Mouse (Mus musculus) heart, postnatal 0 days (tissue): Measurements from ENCODE around the gene Acat1. TPM values are rescaled to one million over a fixed set of nuclear protein-coding genes. Genes with fewer than 3 reads are reported as not detected.

Experiments
- ATAC-seq: fragments of 200-750 bp; cut with Nextera tagmentation; 2 replicates; pipeline ENCODE4 v1.8.0; 2017; ENCODE audit warnings: low read depth, moderate number of reproducible peaks, moderate library complexity; ENCODE audit not compliant: insufficient read depth
- DNase-seq: peaks from one replicate; pipeline ENCODE4 v3.0.0-alpha.2; 2016; ENCODE audit warnings: low spot score
- H3K27ac ChIP-seq: fragments of 300-500 bp; sonication (generic); 2 replicates; pipeline ENCODE4 v1.5.1; 2014; ENCODE audit warnings: low read depth, mild to moderate bottlenecking
- H3K27me3 ChIP-seq: fragments of 300-500 bp; sonication (generic); 2 replicates; pipeline ENCODE4 v1.6.1; 2014; ENCODE audit warnings: low read length, mixed read lengths; ENCODE audit not compliant: control insufficient read depth, insufficient read depth
- H3K36me3 ChIP-seq: fragments of 300-500 bp; sonication (generic); replicated peaks from 2 replicates; pipeline ENCODE4 v1.6.1; 2014; ENCODE audit warnings: low read length, mixed read lengths; ENCODE audit not compliant: control insufficient read depth, insufficient read depth
- H3K4me1 ChIP-seq: fragments of 300-500 bp; sonication (generic); 2 replicates; pipeline ENCODE4 v1.6.1; 2014; ENCODE audit warnings: antibody characterized with exemption; ENCODE audit not compliant: control insufficient read depth, insufficient read depth
- H3K4me2 ChIP-seq: fragments of 300-500 bp; sonication (generic); 2 replicates; pipeline ENCODE4 v1.6.1; 2014; ENCODE audit warnings: low read depth, mild to moderate bottlenecking, low read length, moderate library complexity
- H3K4me3 ChIP-seq: fragments of 300-500 bp; sonication (generic); 2 replicates; pipeline ENCODE4 v1.5.1; 2014; ENCODE audit warnings: low read depth, low read length
- H3K9ac ChIP-seq: fragments of 300-500 bp; sonication (generic); replicated peaks from 2 replicates; pipeline ENCODE4 v1.6.1; 2014; ENCODE audit warnings: low read depth, low read length, mixed read lengths
- H3K9me3 ChIP-seq: fragments of 300-500 bp; sonication (generic); replicated peaks from 2 replicates; pipeline ENCODE4 v1.6.1; 2016; ENCODE audit warnings: low read length; ENCODE audit not compliant: control insufficient read depth
- CTCF ChIP-seq: IDR thresholded peaks from 2 replicates; pipeline ENCODE4 v1.5.1; 2016; ENCODE audit warnings: antibody characterized with exemption, control low read depth, low read depth
- EP300 ChIP-seq: IDR thresholded peaks from 2 replicates; pipeline ENCODE4 v1.6.1; 2016; ENCODE audit warnings: antibody characterized with exemption, low read depth
- WGBS: fragments of 180-500 bp; shearing (Covaris S2); extraction: QIAGEN DNeasy Blood & Tissue Kit; methylation state at CpG from one replicate; pipeline ENCODE4 v1.1.7; 2014; 5-methylcytosine and 5-hydroxymethylcytosine counted together
- polyA plus RNA-seq: library from polyadenylated mRNA; unstranded; fragments of >200 nt; fragmentation: Nextera tagmentation; extraction: Ambion mirVana; gene quantifications from 2 replicates; pipeline ENCODE4 v1.2.1, GENCODE M21; 2015
- total RNA-seq: library from RNA; depleted of rRNA; stranded (reverse); fragments of >200 nt; gene quantifications from 2 replicates; pipeline ENCODE4 v1.2.3, GENCODE M21; 2014; ENCODE audit warnings: low replicate concordance; rRNA removed

Gene Acat1
- 197 and 208 TPM in 2 replicates for total RNA-seq
- polyA plus RNA-seq, result 334 and 336 TPM in 2 replicates

GRCm38 (mm10) chr9:53609968-53610781 is at the start of gene Acat1:
Gene Acat1 (minus strand): TSS chr9:53610382.
- Histone ChIP-seq H3K27ac (peak within 1 kb of the TSS; percentile 98), H3K9ac (peak within 1 kb of the TSS; percentile 95), H3K27me3 (no peaks in the 10 kb centered on the region), H3K4me3 (peak within 1 kb of the TSS; percentile 94), H3K9me3 (no peaks in the 10 kb centered on the region), H3K4me2 (peak within 1 kb of the TSS; percentile 94), H3K36me3 (no peaks in the 10 kb centered on the region), H3K4me1 (peaks cover 21% of the 10 kb centered on the region)
- no peak for TF ChIP-seq EP300
- no peak for TF ChIP-seq CTCF
- DNase-seq, result peak; percentile 93
- whole genome bisulfite sequencing, result 3% methylated on average over 52 of the region's 52 CpGs
- ATAC-seq, result peak; percentile 98

GRCm38 (mm10) chr9:53634796-53635195 is 24.6 kb upstream of the Acat1 start:
- peaks cover 70% of the 10 kb centered on the region for H3K36me3 ChIP-seq
- no peak overlapping the region for H3K4me2 ChIP-seq
- ATAC-seq (no peak), DNase-seq (no peak)
- H3K4me3 ChIP-seq, result no peak overlapping the region
- H3K4me1 ChIP-seq, result no peaks in the 10 kb centered on the region
- TF ChIP-seq EP300, result no peak
- TF ChIP-seq CTCF, result no peak
- no peaks in the 10 kb centered on the region for H3K27me3 ChIP-seq
- no peak overlapping the region for H3K27ac ChIP-seq
- no peaks in the 10 kb centered on the region for H3K9me3 ChIP-seq
- WGBS, result 93% methylated on average over 6 of the region's 6 CpGs
- no peak overlapping the region for H3K9ac ChIP-seq

DNA sequence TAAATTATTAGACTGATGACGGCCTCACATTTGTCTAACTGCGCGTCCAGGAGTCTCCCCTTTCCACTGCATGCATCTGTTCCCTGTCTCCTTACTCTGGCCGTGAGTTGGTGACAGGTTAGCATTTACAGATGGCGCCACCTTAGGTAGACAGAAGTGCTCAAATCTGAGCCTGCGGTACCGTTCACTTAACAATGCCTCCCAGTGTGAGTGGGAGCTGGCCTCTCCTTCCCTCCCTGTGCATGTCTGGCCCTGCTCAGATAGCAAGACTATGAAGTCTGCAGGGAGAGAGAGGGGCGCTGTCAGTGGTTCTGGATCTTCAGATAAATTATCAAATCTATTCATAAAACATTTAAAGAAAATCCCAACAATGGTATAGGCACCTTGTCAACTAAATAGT is 5.1 kb upstream of the Acat1 start:
- DNase-seq (no peak), ATAC-seq (no peak)
- no peaks in the 10 kb centered on the region for H3K27me3 ChIP-seq
- H3K9me3 ChIP-seq, result no peaks in the 10 kb centered on the region
- H3K4me3 ChIP-seq, result no peak overlapping the region
- H3K4me1 ChIP-seq, result 0 out of 2 replicates have a peak, but pooled peaks cover 4% of the 10 kb centered on the region
- H3K27ac ChIP-seq, result no peak overlapping the region
- no peak overlapping the region for H3K4me2 ChIP-seq
- no peak for TF ChIP-seq CTCF
- TF ChIP-seq EP300, result no peak
- 26% methylated on average over 8 of the region's 8 CpGs for WGBS
- H3K9ac ChIP-seq, result no peak overlapping the region
- peaks cover 38% of the 10 kb centered on the region for H3K36me3 ChIP-seq

DNA sequence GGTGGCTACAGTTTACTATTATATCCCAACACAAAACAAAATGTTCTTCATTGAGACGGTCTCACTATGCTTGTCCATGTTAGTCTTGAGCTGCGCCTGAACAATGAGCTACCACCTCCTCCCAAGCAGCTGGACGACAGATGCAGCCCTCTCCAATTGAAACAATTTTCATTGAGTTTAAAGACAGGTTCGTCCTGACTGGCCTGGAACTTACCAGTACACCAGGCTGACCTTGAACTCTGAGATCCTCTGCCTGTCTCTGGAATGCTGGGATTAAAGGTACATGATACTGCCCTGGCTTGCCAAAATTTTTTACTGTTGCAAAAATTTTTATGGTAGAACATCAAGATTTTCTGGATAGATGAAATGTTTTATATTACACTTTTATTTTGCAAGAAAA is 4.1 kb upstream of the Acat1 start:
- ATAC-seq (no peak), DNase-seq (no peak)
- Histone ChIP-seq H3K4me1 (peaks cover 8% of the 10 kb centered on the region; the same call in 1 of the 2 replicates), H3K9ac (no peak overlapping the region), H3K4me3 (no peak overlapping the region), H3K27me3 (no peaks in the 10 kb centered on the region), H3K27ac (no peak overlapping the region), H3K9me3 (no peaks in the 10 kb centered on the region), H3K4me2 (no peak overlapping the region), H3K36me3 (peaks cover 29% of the 10 kb centered on the region)
- 74% methylated on average over 4 of the region's 4 CpGs for WGBS
- no peak for TF ChIP-seq CTCF
- TF ChIP-seq EP300, result no peak

- ATAC-seq, result 0 out of 2 replicates have a peak, but pooled peaks have one; percentile 14
- Histone ChIP-seq H3K4me3 (peak overlapping the region; percentile 94), H3K9ac (peak overlapping the region; percentile 95), H3K9me3 (no peaks in the 10 kb centered on the region), H3K27me3 (no peaks in the 10 kb centered on the region), H3K36me3 (no peaks in the 10 kb centered on the region), H3K4me1 (peaks cover 28% of the 10 kb centered on the region), H3K27ac (peak overlapping the region; percentile 98), H3K4me2 (peak overlapping the region; percentile 94)
- 52% methylated on average over 12 of the region's 12 CpGs for WGBS
- TF ChIP-seq CTCF (no peak), EP300 (no peak)
- no peak for DNase-seq
These were observed 745 bp downstream of the Acat1 start for GRCm38 (mm10) chr9:53609306-53609967.
